Mouse (Mus musculus): ENCODE measurements around the gene Cdh11.

GRCm38 (mm10) chr8:102734419-102734818 is 51.0 kb downstream of the Cdh11 start:
- no peak for TF ChIP-seq CTCF (IDR thresholded peaks at IDR 0.05; ENCODE audit: extremely low read depth, insufficient read length, insufficient replicate concordance, low read depth, low read length)
- no peak for TF ChIP-seq POLR2A (IDR thresholded peaks at IDR 0.05; ENCODE audit: low read depth, low read length)

Data from small intestine, adult 2 months (tissue).